Mouse (Mus musculus) ovary, adult 18-20 months (tissue): ENCODE data around the gene Il1rap.

ENCODE experiments used
- DNase-seq: peaks from one replicate; pipeline ENCODE4 v3.0.0; 2022; ENCODE audit warnings: low spot score, mixed read lengths

The Il1rap gene

GRCm38 (mm10) chr16:26581048-26581912 lies at the start of gene Il1rap:
Gene Il1rap (plus strand): TSS chr16:26581704.
- peak; percentile 90 for DNase-seq

GRCm38 (mm10) chr16:26532287-26532686 lies 49.2 kb upstream of the Il1rap start:
- no peak for DNase-seq

GRCm38 (mm10) chr16:26546170-26546878 lies 35.2 kb upstream of the Il1rap start:
- DNase-seq: no peak

GRCm38 (mm10) chr16:26546879-26547206 lies 34.7 kb upstream of the Il1rap start:
- DNase-seq: no peak

- no peak for DNase-seq
Observed at GRCm38 (mm10) chr16:26549221-26549620, 32.3 kb upstream of the Il1rap start.

GRCm38 (mm10) chr16:26552234-26552633 lies 29.3 kb upstream of the Il1rap start:
- no peak for DNase-seq

GRCm38 (mm10) chr16:26558797-26559196 lies 22.7 kb upstream of the Il1rap start:
- no peak for DNase-seq

GRCm38 (mm10) chr16:26561743-26562142 lies 19.8 kb upstream of the Il1rap start:
- no peak for DNase-seq

- DNase-seq: no peak
Observed at GRCm38 (mm10) chr16:26562771-26563170, 18.7 kb upstream of the Il1rap start.

GRCm38 (mm10) chr16:26569387-26569978 lies 12.0 kb upstream of the Il1rap start:
- no peak for DNase-seq

GRCm38 (mm10) chr16:26571836-26572235 lies 9.7 kb upstream of the Il1rap start:
- no peak for DNase-seq

GRCm38 (mm10) chr16:26574173-26574572 lies 7.3 kb upstream of the Il1rap start:
- no peak for DNase-seq

- DNase-seq: no peak
Observed at GRCm38 (mm10) chr16:26581913-26582376, 441 bp downstream of the Il1rap start.

GRCm38 (mm10) chr16:26585806-26586205 lies 4.3 kb downstream of the Il1rap start:
- DNase-seq: no peak

- no peak for DNase-seq
Observed at GRCm38 (mm10) chr16:26590897-26591570, 9.5 kb downstream of the Il1rap start.

- DNase-seq: no peak
Observed at GRCm38 (mm10) chr16:26596440-26596839, 14.9 kb downstream of the Il1rap start.

- DNase-seq: no peak
Observed at GRCm38 (mm10) chr16:26597307-26597706, 15.8 kb downstream of the Il1rap start.

- DNase-seq: no peak
Observed at GRCm38 (mm10) chr16:26598591-26598990, 17.1 kb downstream of the Il1rap start.

- DNase-seq: no peak
Observed at GRCm38 (mm10) chr16:26601482-26601881, 20.0 kb downstream of the Il1rap start.

GRCm38 (mm10) chr16:26604621-26605020 lies 23.1 kb downstream of the Il1rap start:
- DNase-seq: no peak

- no peak for DNase-seq
Observed at GRCm38 (mm10) chr16:26608003-26608402, 26.5 kb downstream of the Il1rap start.

GRCm38 (mm10) chr16:26610508-26610907 lies 29.0 kb downstream of the Il1rap start:
- DNase-seq: no peak
